Mouse (Mus musculus) liver, postnatal 0 days (tissue): ENCODE data around the gene Tmem205. TPM values are rescaled to one million over a fixed set of nuclear protein-coding genes. Genes with fewer than 3 reads are reported as not detected.

Experiments
- ATAC-seq: fragments of 200-750 bp; cut with Nextera tagmentation; 2 replicates; pipeline ENCODE4 v1.8.0; 2017; ENCODE audit warnings: mild to moderate bottlenecking, moderate library complexity
- DNase-seq: peaks from one replicate; pipeline ENCODE4 v3.0.0-alpha.2; 2016
- H3K27ac ChIP-seq: fragments of 300-500 bp; sonication (generic); 2 replicates; pipeline ENCODE4 v1.5.1; 2014; ENCODE audit warnings: antibody characterized with exemption, moderate library complexity, mild to moderate bottlenecking, low read depth
- H3K27me3 ChIP-seq: fragments of 300-500 bp; sonication (generic); 2 replicates; pipeline ENCODE4 v1.6.1; 2014; ENCODE audit warnings: low read length, control low read depth, mixed read lengths; ENCODE audit not compliant: insufficient read depth
- H3K36me3 ChIP-seq: fragments of 300-500 bp; sonication (generic); replicated peaks from 2 replicates; pipeline ENCODE4 v1.6.1; 2014; ENCODE audit warnings: mild to moderate bottlenecking, control low read depth, low read length, moderate library complexity, mixed read lengths; ENCODE audit not compliant: insufficient read depth
- H3K4me1 ChIP-seq: fragments of 300-500 bp; sonication (generic); 2 replicates; pipeline ENCODE4 v1.6.1; 2014; ENCODE audit warnings: antibody characterized with exemption, mild to moderate bottlenecking, control low read depth; ENCODE audit not compliant: insufficient read depth
- H3K4me2 ChIP-seq: fragments of 300-500 bp; sonication (generic); 2 replicates; pipeline ENCODE4 v1.6.1; 2014; ENCODE audit warnings: low read depth, mild to moderate bottlenecking, low read length, moderate library complexity, mixed read lengths
- H3K4me3 ChIP-seq: fragments of 300-500 bp; sonication (generic); 2 replicates; pipeline ENCODE4 v1.5.1; 2014; ENCODE audit warnings: low read depth, low read length
- H3K9ac ChIP-seq: fragments of 300-500 bp; sonication (generic); replicated peaks from 2 replicates; pipeline ENCODE4 v1.6.1; 2014; ENCODE audit warnings: mild to moderate bottlenecking, moderate library complexity
- H3K9me3 ChIP-seq: fragments of 300-500 bp; sonication (generic); 2 replicates; pipeline ENCODE4 v1.6.1; 2016; ENCODE audit warnings: mild to moderate bottlenecking, control low read depth, low read length, mixed read lengths
- CTCF ChIP-seq: sonication (generic); IDR thresholded peaks from 2 replicates; pipeline ENCODE4 v1.5.1; 2016; ENCODE audit warnings: antibody characterized with exemption, low read depth
- EP300 ChIP-seq: IDR thresholded peaks from 2 replicates; pipeline ENCODE4 v1.6.1; 2016; ENCODE audit warnings: antibody characterized with exemption, low read depth, mild to moderate bottlenecking
- WGBS: fragments of 180-500 bp; shearing (Covaris S2); extraction: QIAGEN DNeasy Blood & Tissue Kit; methylation state at CpG from one replicate; pipeline ENCODE4 v1.1.7; 2014; ENCODE audit not compliant: insufficient replicate concordance; 5-methylcytosine and 5-hydroxymethylcytosine counted together
- polyA plus RNA-seq: library from polyadenylated mRNA; unstranded; fragments of >200 nt; fragmentation: Nextera tagmentation; extraction: Ambion mirVana; gene quantifications from 2 replicates; pipeline ENCODE4 v1.2.1, GENCODE M21; 2015

The Tmem205 gene
- polyA plus RNA-seq, 1 experiment from 2014 or later = 222 TPM

DNA sequence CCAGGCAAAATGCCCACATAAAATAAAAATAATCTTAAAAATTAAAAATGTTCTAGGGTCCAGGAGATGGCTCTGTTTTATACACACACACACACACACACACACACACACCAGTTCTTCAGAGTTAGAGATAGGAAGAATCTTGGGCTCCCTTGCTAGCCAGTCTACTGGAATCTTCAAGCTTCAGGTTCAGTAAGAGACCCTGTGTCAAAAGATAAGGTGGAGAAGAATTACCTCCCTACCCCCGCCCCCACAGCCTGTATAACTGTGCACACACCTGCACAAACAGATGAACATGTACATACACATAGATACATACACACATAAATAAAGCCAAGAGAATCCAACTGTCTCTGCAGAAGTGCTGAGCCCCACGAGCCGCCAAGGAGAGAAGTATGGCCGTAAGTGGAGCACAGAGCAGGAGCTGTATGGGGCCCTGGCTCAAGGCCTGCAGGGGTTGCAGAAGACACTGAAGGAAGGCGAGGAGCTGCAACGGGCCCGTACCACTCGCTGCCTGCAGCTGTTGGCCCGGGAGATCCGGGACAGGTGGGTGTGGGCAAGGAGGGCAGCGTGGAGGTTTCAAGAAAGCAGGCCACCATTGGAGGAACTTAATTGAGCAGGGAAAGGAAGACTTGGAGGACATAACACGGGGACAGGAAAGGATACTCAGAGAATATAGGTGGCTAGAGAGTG lies 5.2 kb upstream of the Tmem205 start:
- Histone ChIP-seq H3K9me3 (no peaks in the 10 kb centered on the region), H3K4me2 (no peak overlapping the region), H3K36me3 (no peaks in the 10 kb centered on the region), H3K4me1 (peaks cover 10% of the 10 kb centered on the region; the same call in 1 of the 2 replicates), H3K27ac (no peak overlapping the region), H3K4me3 (no peak overlapping the region), H3K27me3 (no peaks in the 10 kb centered on the region), H3K9ac (no peak overlapping the region)
- ATAC-seq = no peak
- TF ChIP-seq EP300 = no peak
- TF ChIP-seq CTCF = no peak
- 60% methylated on average over 12 of the region's 12 CpGs for WGBS
- no peak for DNase-seq

DNA sequence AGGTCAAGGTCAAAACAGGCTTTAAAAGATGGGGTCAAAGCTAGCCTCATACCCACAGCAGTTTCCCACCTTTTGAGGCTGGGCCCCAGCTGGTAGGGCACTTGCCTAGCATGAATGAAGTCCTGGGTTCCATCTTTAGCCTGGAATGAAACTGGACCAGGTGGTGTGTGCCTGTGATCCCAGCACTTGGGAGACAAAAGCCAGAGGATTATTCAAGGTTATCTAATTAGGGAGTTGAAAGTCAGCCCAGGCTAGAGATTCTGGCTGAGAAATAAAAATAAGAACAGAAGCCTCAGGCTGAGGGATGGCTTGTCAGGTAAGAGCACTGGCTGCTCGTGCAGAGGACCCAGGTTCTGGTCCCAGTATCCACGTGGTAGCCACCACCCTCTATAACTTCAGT lies 4.7 kb upstream of the Tmem205 start:
- WGBS = 67% methylated on average over 2 of the region's 2 CpGs
- DNase-seq = no peak
- no peak overlapping the region for H3K4me3 ChIP-seq
- TF ChIP-seq CTCF = no peak
- no peak for TF ChIP-seq EP300
- no peaks in the 10 kb centered on the region for H3K27me3 ChIP-seq
- H3K4me1 ChIP-seq = peaks cover 7% of the 10 kb centered on the region; the same call in 1 of the 2 replicates
- H3K27ac ChIP-seq = no peak overlapping the region
- no peak overlapping the region for H3K4me2 ChIP-seq
- H3K9me3 ChIP-seq = no peaks in the 10 kb centered on the region
- no peaks in the 10 kb centered on the region for H3K36me3 ChIP-seq
- no peak for ATAC-seq
- H3K9ac ChIP-seq = no peak overlapping the region

DNA sequence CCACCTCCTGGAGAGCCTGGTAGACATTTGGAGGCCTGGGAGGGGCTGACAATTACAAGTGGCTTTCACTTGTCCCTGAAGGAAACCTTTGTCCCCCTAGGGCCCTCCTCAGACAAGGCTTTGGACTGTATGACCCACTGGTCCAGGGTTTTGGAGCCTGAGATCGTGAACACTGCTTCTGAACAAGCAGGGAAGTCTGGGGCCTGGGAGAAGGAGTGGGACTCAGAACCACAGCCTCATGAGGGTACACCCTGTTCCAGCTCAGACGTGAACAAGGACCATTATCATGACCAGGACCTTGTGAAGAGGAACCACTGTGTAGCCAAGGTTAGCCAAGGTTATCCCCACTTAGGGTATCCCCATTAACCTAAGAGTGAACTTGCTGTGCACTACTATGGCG lies 1.9 kb upstream of the Tmem205 start:
- Histone ChIP-seq H3K4me2 (no peak overlapping the region), H3K4me3 (no peak overlapping the region), H3K9ac (no peak overlapping the region), H3K36me3 (no peaks in the 10 kb centered on the region), H3K9me3 (no peaks in the 10 kb centered on the region), H3K27me3 (no peaks in the 10 kb centered on the region), H3K4me1 (peaks cover 16% of the 10 kb centered on the region), H3K27ac (no peak overlapping the region)
- ATAC-seq = no peak
- 68% methylated on average over 3 of the region's 3 CpGs for WGBS
- TF ChIP-seq CTCF = no peak
- TF ChIP-seq EP300 = no peak
- DNase-seq = no peak

DNA sequence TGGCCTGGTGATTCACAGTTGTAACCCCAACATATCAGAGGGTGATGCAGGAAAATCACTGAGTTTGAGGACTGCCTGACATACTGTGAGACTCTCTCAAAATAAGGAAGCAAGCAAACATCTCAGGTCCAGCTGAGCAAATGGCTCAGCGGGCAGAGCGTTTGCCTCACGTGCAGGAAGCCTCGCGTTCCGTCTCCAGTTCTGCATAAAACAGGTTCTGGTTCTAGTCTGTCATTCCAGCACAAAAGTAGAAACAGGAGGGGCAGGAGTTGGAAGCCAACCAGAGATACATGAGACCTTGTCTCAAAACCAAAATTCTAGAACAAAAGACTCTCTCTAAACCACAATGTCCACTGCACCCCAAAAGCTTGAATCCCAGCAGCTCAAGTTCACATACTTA lies 572 bp downstream of the Tmem205 start:
- DNase-seq = no peak

DNA sequence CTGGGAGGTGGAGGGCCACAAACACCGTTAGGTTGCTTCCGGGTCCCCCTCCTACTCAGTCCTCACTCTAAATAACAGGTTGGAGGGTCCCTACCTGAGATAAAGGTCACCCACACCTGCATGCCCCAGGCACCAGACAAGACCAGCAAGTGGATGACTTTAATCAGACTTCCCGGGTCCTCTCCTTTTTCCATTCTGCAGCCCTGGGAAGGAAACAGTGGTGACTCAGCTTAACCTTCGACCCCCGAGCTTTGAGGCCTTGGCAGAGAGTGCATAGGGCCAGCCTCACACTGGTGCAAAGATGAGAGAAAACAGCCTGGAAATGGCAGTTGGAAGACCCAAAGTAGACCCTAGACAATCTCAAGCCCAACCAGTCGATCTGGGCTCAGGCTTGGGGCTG lies 1.2 kb downstream of the Tmem205 start:
- TF ChIP-seq EP300 (no peak), CTCF (no peak)
- H3K9me3 ChIP-seq = no peaks in the 10 kb centered on the region
- peak overlapping the region; percentile 59; the same call in 1 of the 2 replicates for H3K9ac ChIP-seq
- WGBS = 41% methylated on average over 6 of the region's 6 CpGs
- H3K27me3 ChIP-seq = no peaks in the 10 kb centered on the region
- ATAC-seq = no peak
- peak overlapping the region; percentile 72 for H3K4me2 ChIP-seq
- H3K27ac ChIP-seq = peak overlapping the region; percentile 92
- H3K36me3 ChIP-seq = no peaks in the 10 kb centered on the region
- H3K4me1 ChIP-seq = peaks cover 30% of the 10 kb centered on the region
- DNase-seq = peak; percentile 51
- H3K4me3 ChIP-seq = peak overlapping the region; percentile 45

More for the DNA sequence above, 572 bp downstream of the Tmem205 start:
- 1% methylated on average over 6 of the region's 6 CpGs for WGBS
- peak overlapping the region; percentile 92 for H3K27ac ChIP-seq
- TF ChIP-seq CTCF = no peak
- no peak for TF ChIP-seq EP300
- ATAC-seq = no peak
- H3K4me1 ChIP-seq = peaks cover 30% of the 10 kb centered on the region
- H3K27me3 ChIP-seq = no peaks in the 10 kb centered on the region
- H3K36me3 ChIP-seq = no peaks in the 10 kb centered on the region
- H3K4me3 ChIP-seq = peak overlapping the region; percentile 45
- no peaks in the 10 kb centered on the region for H3K9me3 ChIP-seq
- peak overlapping the region; percentile 58 for H3K9ac ChIP-seq
- H3K4me2 ChIP-seq = peak overlapping the region; percentile 72

DNA sequence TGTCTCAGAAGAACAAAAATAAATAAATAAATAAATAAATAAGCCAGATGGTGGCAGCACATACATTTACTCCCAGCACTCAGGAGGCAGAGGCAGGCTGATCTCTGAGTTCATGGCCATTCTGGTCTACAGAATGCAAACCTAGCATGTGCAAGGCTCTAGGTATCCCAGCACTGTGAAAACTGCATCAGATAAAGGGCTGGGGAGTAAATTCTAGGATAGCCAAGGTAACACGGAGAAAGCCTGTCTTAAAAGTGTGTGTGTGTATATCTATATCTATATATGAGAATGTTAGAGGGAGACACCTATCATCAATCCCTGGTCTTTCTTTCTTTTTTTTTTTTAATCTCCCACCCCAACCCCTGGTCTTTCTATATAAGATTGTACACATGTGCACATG lies 1.9 kb downstream of the Tmem205 start:
- H3K27ac ChIP-seq = peak overlapping the region; percentile 92; the same call in 1 of the 2 replicates
- H3K36me3 ChIP-seq = no peaks in the 10 kb centered on the region
- no peaks in the 10 kb centered on the region for H3K27me3 ChIP-seq
- H3K4me3 ChIP-seq = 0 out of 2 replicates have a peak overlapping the region, but pooled peaks have one; percentile 45
- peaks cover 30% of the 10 kb centered on the region for H3K4me1 ChIP-seq
- H3K9me3 ChIP-seq = no peaks in the 10 kb centered on the region
- H3K9ac ChIP-seq = peak overlapping the region; percentile 59; the same call in 1 of the 2 replicates
- 92% methylated on average over 1 of the region's 1 CpGs for WGBS
- H3K4me2 ChIP-seq = peak overlapping the region; percentile 72
- TF ChIP-seq EP300 = no peak
- no peak for TF ChIP-seq CTCF
- DNase-seq (no peak), ATAC-seq (no peak)

DNA sequence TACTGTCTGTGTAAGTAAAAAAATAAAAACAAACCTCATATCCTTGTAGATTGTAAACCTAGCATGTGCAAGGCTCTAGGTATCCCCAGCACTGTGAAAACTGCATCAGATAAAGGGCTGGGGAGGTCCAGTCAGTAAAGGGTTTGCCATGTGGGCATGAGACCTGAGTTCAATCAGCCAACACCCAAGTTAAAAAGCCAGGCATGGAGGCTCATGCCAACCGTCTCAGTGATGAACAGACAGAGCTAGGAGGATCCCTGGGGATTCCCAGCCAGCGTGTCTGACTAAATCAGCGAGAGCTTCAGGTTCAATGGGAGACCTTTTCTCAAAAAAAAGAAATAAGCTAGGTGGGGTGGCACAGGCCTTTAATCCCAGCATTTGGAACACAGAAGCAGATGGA lies 2.3 kb downstream of the Tmem205 start:
- Histone ChIP-seq H3K27ac (peak overlapping the region; percentile 92), H3K4me3 (no peak overlapping the region), H3K36me3 (no peaks in the 10 kb centered on the region), H3K27me3 (no peaks in the 10 kb centered on the region), H3K9me3 (no peaks in the 10 kb centered on the region), H3K4me1 (peaks cover 30% of the 10 kb centered on the region), H3K4me2 (no peak overlapping the region), H3K9ac (no peak overlapping the region)
- DNase-seq = no peak
- WGBS = 85% methylated on average over 3 of the region's 3 CpGs
- no peak for ATAC-seq
- TF ChIP-seq CTCF = no peak
- no peak for TF ChIP-seq EP300
